Mouse (Mus musculus) B cell, adult 2 months (primary cell): ENCODE measurements around the gene Map3k14.
A peak's percentile ranks its signal among the peaks of the same experiment; 100 is the strongest.
"Not testable (repeated sequence)": the region's sequence is repeated elsewhere in the genome, so short reads cannot be mapped to it uniquely, and the experiment has no call there.

ENCODE experiments used
- DNase-seq, 2 experiments: peaks; one replicate each; pipeline ENCODE4 v3.0.0; 2022

Gene Map3k14

GRCm38 (mm10) chr11:103244856-103245255 is 22.4 kb downstream of the Map3k14 start:
- no peak for DNase-seq

GRCm38 (mm10) chr11:103240740-103241139 is 26.5 kb downstream of the Map3k14 start:
- no peak for DNase-seq

GRCm38 (mm10) chr11:103237757-103238156 is 29.5 kb downstream of the Map3k14 start:
- DNase-seq = peak; percentile 32 to 37

GRCm38 (mm10) chr11:103236903-103237302 is 30.4 kb downstream of the Map3k14 start:
- DNase-seq = no peak

GRCm38 (mm10) chr11:103236431-103236830 is 30.8 kb downstream of the Map3k14 start:
- DNase-seq = no peak

GRCm38 (mm10) chr11:103235702-103236101 is 31.6 kb downstream of the Map3k14 start:
- DNase-seq = no peak

GRCm38 (mm10) chr11:103234447-103234846 is 32.8 kb downstream of the Map3k14 start:
- no peak for DNase-seq

- peak; percentile 89 for DNase-seq
Observed at GRCm38 (mm10) chr11:103232966-103233365, 34.3 kb downstream of the Map3k14 start.

GRCm38 (mm10) chr11:103231367-103231766 is 35.9 kb downstream of the Map3k14 start:
- no peak for DNase-seq

- DNase-seq = no peak
Observed at GRCm38 (mm10) chr11:103230626-103231025, 36.6 kb downstream of the Map3k14 start.

GRCm38 (mm10) chr11:103229608-103230007 is 37.7 kb downstream of the Map3k14 start:
- DNase-seq = no peak

GRCm38 (mm10) chr11:103223951-103224456 is 43.3 kb downstream of the Map3k14 start:
- no peak for DNase-seq

- no peak for DNase-seq
Observed at GRCm38 (mm10) chr11:103223444-103223843, 43.8 kb downstream of the Map3k14 start.

GRCm38 (mm10) chr11:103222718-103223117 is 44.6 kb downstream of the Map3k14 start:
- DNase-seq = not testable (repeated sequence)

GRCm38 (mm10) chr11:103221437-103221836 is 45.8 kb downstream of the Map3k14 start:
- no peak for DNase-seq

- DNase-seq = no peak
Observed at GRCm38 (mm10) chr11:103219995-103220394, 47.3 kb downstream of the Map3k14 start.

- no peak for DNase-seq
Observed at GRCm38 (mm10) chr11:103219259-103219658, 48.0 kb downstream of the Map3k14 start.

GRCm38 (mm10) chr11:103218517-103218901 is 48.8 kb downstream of the Map3k14 start:
- DNase-seq = no peak

- DNase-seq = peak; percentile 67 to 72
Observed at GRCm38 (mm10) chr11:103217790-103218516, 49.3 kb downstream of the Map3k14 start, which contains the start of gene Spata32. Gene Spata32, minus strand, starts transcription at chr11:103218432.

- DNase-seq = no peak
Observed at GRCm38 (mm10) chr11:103215355-103215754, 51.9 kb downstream of the Map3k14 start.

GRCm38 (mm10) chr11:103213712-103214111 is 53.6 kb downstream of the Map3k14 start:
- DNase-seq = peak; percentile 28 to 38

- no peak for DNase-seq
Observed at GRCm38 (mm10) chr11:103210291-103210690, 57.0 kb downstream of the Map3k14 start.

GRCm38 (mm10) chr11:103208458-103208857 is 58.8 kb downstream of the Map3k14 start, which contains the start of gene 1700023F06Rik:
Gene 1700023F06Rik, minus strand, starts transcription at chr11:103208558.
- DNase-seq = no peak

GRCm38 (mm10) chr11:103206203-103206602 is 61.1 kb downstream of the Map3k14 start:
- no peak for DNase-seq

GRCm38 (mm10) chr11:103202376-103202775 is 64.9 kb downstream of the Map3k14 start:
- no peak for DNase-seq
